Mouse (Mus musculus) left cerebral cortex, adult 11 months (tissue): ENCODE results near the gene Abracl.

ENCODE experiments used
- DNase-seq: peaks from one replicate; pipeline ENCODE4 v3.0.0; 2022; ENCODE audit warnings: low spot score

Gene Abracl

DNA sequence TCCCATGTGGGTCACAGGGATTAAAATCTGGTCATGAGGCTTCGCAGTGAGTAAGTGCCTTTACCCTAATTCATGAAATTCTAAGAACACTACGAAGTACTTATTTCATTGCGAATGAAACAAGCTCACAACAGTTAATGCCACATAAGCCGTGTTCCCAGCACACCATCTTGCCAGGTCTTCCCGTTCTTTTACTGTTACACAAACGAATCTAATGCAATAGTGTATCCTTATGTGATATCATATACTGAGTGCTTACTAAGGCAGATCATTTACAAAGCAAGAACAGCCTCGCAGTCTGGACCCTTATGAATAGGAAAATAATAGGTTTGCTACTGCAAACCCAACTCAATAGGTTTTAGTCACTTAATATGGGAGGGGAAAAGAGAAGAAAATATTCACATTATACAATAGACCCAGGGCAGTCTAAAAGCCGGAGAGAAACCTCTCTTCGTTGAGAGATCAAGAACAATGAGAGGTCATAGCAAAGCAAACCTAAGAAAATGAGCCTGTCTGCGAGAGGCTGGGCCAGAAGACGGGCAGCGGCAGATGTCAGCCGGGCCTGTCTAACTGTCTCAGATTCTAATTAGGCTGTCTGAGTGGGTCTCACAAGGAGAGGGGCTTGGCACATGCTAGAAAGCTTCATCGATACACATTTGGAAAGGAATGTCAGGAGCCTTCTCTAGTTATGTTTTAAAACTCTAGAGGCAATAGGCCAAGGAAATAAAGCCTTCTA, 1.3 kb downstream of the Abracl start:
- DNase-seq = no peak

DNA sequence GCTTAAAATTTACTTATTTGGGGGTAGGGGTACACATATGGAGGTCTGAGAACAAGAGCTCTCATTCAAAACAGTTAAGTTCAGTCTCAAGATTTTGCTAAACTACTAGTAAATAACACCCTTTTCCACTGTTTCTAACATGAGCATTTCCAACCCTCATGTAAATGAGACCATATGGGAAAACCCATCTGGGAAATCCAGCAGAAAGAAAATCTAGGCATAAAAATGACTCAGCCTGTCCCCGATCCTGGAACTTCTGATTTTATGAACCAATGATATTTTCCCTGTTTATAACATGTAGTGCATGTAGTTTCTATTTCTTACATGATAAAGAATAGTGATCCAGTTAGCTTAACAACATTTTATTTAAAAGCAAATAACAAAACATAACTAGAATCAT, 2.2 kb downstream of the Abracl start:
- no peak for DNase-seq

- no peak for DNase-seq
These were observed 2.6 kb downstream of the Abracl start for GRCm38 (mm10) chr10:18020443-18020842.

- DNase-seq = no peak
These were observed 11.3 kb downstream of the Abracl start for GRCm38 (mm10) chr10:18011761-18012160.

DNA sequence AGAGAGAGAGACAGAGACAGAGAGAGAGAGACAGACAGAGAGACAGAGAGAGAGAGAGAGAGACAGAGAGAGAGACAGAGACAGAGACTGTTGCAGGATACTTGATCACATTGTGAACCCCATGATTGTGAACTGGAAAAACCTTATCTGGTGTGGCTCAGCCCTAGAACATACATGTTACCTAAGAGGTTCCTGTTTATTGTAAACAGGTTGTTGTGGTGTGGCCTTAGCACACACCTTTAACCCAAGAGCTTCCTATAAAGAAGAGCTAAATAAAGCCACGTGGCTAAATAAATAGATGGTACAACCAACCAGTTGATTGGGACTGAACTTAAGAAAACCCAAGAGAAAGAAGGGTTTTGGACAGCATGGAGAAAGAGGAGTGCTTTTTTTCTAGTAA, 13.3 kb downstream of the Abracl start:
- no peak for DNase-seq

DNA sequence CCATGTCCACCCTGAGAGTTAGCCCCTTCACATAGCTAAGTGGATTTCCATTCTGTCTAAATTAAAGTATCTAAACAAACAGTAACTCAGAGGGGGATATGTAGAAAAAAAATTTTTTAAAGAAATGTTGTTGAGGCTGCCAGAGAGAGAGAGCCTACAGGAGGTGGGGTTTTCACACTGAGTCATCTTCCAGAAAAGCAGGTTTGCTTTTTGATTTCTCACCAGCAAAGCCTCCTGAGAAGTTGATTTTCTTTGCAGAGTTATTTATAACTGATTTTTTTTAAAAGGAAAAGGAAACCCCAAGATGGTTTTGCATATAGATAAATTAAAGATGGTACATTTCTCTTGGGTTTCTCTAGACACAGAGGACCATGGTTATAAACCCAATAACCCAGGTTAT, 15.0 kb downstream of the Abracl start:
- no peak for DNase-seq

GRCm38 (mm10) chr10:18007243-18007642, 15.8 kb downstream of the Abracl start:
- DNase-seq = no peak

GRCm38 (mm10) chr10:18006756-18007155, 16.3 kb downstream of the Abracl start:
- no peak for DNase-seq

DNA sequence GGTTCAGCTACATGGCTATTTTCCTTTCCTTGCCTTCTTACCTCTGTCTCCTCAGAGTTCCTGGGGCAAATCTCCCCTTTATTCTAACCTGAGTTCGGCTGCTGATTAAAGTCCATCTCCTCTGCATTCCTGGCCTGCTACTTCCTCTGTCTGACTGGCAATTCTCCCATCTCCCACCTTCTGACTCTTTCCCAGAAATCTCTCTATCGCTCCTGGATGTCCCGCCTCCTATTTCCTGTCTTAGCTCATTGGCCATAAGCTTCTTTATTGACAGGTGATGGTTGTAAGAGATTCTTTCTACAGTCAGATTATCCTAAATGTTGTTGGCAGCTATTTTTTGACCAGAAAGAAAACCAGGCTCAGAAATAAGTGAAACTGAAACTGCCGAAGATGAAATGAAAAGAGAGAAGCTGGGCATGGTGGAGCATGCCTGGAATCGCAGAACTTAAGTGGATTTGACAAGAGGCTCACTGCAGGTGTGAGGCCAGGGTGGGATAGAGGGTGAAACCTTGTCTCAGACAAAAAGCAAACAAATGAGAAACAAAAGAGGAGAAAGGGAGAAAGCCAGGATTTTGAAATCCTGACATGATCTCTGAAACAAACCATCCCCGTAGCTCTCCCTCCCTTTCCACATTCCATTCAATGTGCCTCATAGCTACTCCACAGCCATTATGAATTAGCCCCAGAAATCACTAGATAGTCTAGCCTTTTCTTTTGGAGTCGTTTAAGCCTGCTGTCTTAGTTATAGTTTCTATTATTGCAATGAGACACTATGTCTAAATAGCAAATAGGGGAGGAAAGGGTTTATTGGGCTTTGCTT, 17.7 kb downstream of the Abracl start:
- no peak for DNase-seq

GRCm38 (mm10) chr10:18003966-18004637, 19.0 kb downstream of the Abracl start:
- no peak for DNase-seq

DNA sequence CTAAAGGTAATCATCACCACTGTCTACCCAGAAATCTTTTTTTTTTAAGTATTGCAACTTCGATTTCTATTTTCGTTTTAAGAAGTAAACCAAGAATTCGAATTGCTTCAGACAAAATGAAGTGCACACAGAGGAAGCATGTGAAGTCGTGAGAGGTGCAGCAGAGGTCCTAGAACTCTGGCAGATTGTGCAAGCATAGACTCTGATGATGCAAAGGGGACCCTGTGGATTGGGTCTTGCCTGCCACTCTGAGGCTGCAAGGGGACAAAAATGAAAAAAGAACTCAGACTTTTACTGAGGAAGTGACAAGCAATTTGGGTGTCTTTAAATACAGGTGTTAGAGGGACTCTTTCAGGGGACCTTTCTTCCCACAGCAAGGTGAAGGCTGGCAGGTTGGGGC, 32.5 kb downstream of the Abracl start:
- no peak for DNase-seq

DNA sequence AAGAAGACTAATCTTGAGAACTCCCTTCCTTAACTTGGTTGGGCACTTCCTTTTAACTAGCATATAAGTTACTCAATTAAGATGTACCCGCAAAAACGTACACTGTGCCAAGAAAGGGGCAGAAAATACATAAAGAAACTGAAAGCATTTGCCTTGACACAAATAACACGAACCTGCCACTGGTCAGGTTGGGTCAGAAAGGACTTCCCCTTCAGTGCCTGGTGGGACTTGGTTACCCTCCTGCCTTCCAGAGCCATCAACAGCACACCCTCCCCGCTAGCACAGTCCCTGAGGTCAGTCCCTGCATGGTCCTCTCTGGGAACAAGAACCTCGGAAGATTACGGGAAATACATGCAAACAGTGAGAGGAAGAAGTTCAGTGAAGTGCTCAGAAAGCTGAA, 34.0 kb downstream of the Abracl start:
- DNase-seq = no peak

DNA sequence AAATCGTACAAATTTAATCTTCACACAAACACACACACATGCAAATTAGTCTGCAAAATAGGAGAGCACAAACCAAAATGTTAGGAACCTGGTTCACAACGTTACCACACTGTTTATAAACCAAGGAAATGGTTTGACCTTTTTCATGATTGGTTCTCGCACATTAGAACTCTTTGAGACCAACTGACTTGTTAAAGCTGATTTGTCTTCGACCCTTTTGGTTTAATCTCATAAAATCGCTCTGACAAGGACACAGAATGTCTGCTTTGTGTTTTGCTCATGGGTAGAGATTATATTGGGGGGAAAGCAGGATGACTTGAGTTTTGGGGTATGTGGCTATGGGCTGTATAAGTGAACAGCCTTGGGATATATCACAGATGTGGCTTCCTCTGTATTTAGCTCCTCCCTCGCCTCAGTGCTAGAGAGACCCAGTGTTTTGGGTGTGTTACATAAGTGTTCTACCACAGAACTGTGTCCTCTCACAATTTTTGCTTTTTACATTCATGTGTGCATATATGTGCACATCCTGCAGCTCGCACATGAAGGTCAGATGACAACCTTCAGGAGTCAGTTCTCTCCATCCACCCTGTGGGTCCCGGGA, 35.2 kb downstream of the Abracl start:
- DNase-seq = no peak

GRCm38 (mm10) chr10:17983313-17983712, 39.8 kb downstream of the Abracl start:
- DNase-seq = no peak

- no peak for DNase-seq
These were observed 57.0 kb downstream of the Abracl start for GRCm38 (mm10) chr10:17966090-17966489.
